Mouse (Mus musculus) limb, embryonic 15.5 days (tissue): ENCODE measurements at regions not wholly inside any gene's neighbourhood (a gene's known extent, or its start where the extent isn't known, plus 50 kb on each side); places are given as distances from the start of the nearest gene placed in this dataset.
"Not testable (repeated sequence)": the region's sequence is repeated elsewhere in the genome, so short reads cannot be mapped to it uniquely, and the experiment has no call there.

Experiments used
- ATAC-seq: fragments of 200-750 bp; cut with Nextera tagmentation; 2 replicates; pipeline ENCODE4 v1.8.0; 2017; ENCODE audit warnings: low read depth, moderate TSS enrichment; ENCODE audit not compliant: insufficient number of reproducible peaks, low FRiP score, low TSS enrichment
- H3K27ac ChIP-seq: fragments of 300-500 bp; sonication (generic); 2 replicates; pipeline ENCODE4 v1.5.1; 2015; ENCODE audit warnings: moderate library complexity, mild to moderate bottlenecking, inconsistent platforms
- H3K27me3 ChIP-seq: fragments of 300-500 bp; sonication (generic); 2 replicates; pipeline ENCODE4 v1.6.1; 2015; ENCODE audit warnings: inconsistent platforms
- H3K36me3 ChIP-seq: fragments of 300-500 bp; sonication (generic); 2 replicates; pipeline ENCODE4 v1.6.1; 2015; ENCODE audit warnings: inconsistent platforms
- H3K4me1 ChIP-seq: fragments of 300-500 bp; sonication (generic); 2 replicates; pipeline ENCODE4 v1.6.1; 2015; ENCODE audit warnings: inconsistent platforms
- H3K4me2 ChIP-seq: fragments of 300-500 bp; sonication (generic); 2 replicates; pipeline ENCODE4 v1.6.1; 2015; ENCODE audit warnings: mild to moderate bottlenecking, inconsistent platforms
- H3K4me3 ChIP-seq: fragments of 300-500 bp; sonication (generic); 2 replicates; pipeline ENCODE4 v1.5.1; 2015; ENCODE audit warnings: mild to moderate bottlenecking, inconsistent platforms
- H3K9ac ChIP-seq: fragments of 300-500 bp; sonication (generic); 2 replicates; pipeline ENCODE4 v1.6.1; 2015; ENCODE audit warnings: inconsistent platforms
- H3K9me3 ChIP-seq: fragments of 300-500 bp; sonication (generic); 2 replicates; pipeline ENCODE4 v1.6.1; 2016; ENCODE audit warnings: inconsistent platforms
- WGBS: fragments of 180-500 bp; shearing (Covaris S2); methylation state at CpG from one replicate; pipeline ENCODE4 v1.1.7; 2015; 5-methylcytosine and 5-hydroxymethylcytosine counted together

DNA sequence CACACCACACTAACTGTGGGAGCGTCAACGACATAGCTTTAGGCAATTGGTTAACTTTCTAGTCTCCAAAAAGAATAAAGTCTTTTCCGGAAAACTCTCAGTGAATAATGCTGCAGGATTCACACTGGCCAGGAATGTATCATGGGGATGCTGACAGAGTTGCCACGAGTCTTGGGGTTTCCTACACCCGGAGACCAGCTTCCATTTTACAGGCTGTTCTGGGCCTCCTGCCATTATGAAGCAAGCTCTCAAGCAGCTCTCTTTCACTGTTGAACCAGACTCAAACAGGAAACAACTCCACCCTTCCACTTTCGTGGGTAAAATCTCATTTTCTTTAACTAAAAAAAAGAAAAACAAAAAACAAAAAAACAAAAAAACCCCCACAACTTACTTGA lies 123.0 kb upstream of the Tbl1xr1 start:
- no peak overlapping the region for H3K4me2 ChIP-seq
- peaks cover 9% of the 10 kb centered on the region for H3K4me1 ChIP-seq
- 61% methylated on average over 6 of the region's 6 CpGs for WGBS
- H3K9me3 ChIP-seq = no peaks in the 10 kb centered on the region
- no peak overlapping the region for H3K9ac ChIP-seq
- H3K36me3 ChIP-seq = no peaks in the 10 kb centered on the region
- no peaks in the 10 kb centered on the region for H3K27me3 ChIP-seq
- ATAC-seq = no peak
- no peak overlapping the region for H3K4me3 ChIP-seq
- H3K27ac ChIP-seq = peak overlapping the region; percentile 65

DNA sequence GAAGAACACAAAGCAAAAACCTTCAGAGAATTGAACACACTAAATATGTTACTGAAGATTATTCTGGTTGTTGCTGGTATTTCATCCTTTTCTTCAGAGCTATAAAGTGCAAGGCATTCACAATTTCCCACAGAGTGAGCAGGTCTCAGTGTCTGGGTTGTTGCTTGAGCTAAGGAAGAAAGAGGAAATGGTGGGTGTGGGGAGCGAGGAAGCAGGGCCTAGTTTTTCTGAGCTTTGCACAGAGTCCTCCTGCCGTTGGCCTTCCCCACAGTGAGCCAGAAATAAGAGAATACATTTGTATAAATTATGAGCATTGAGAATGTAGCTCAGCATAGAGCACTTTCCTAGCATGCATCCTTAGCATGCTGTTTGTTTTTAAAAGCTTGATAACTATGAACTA lies 120.8 kb upstream of the Tbl1xr1 start:
- Histone ChIP-seq H3K4me3 (no peak overlapping the region), H3K9ac (no peak overlapping the region), H3K27ac (no peak overlapping the region), H3K27me3 (no peaks in the 10 kb centered on the region), H3K36me3 (no peaks in the 10 kb centered on the region), H3K4me2 (no peak overlapping the region), H3K9me3 (no peaks in the 10 kb centered on the region), H3K4me1 (peaks cover 9% of the 10 kb centered on the region)
- no peak for ATAC-seq
- 68% methylated on average over 2 of the region's 2 CpGs for WGBS

DNA sequence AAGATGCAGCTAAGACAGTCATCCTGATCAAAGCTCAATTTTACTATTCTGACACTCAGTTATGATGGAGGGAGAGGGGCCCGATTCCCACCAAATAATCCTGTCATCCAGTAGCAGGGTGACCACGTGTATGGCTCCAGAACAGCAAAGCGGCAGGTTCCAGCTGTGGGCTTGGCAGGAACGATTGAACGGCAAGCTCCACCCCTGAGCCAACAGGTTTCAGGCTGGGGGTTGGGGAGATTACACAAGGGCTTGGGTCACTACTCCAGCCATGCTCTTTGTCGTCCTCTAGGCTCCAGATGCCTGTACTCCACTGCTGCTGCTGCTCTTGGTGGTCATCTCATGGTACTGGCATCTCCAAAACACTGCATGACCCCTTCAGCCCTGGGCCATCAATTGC lies 119.3 kb upstream of the Tbl1xr1 start:
- H3K27ac ChIP-seq, H3K9me3 ChIP-seq, H3K4me3 ChIP-seq, H3K27me3 ChIP-seq, H3K9ac ChIP-seq, H3K4me1 ChIP-seq, H3K4me2 ChIP-seq, ATAC-seq, H3K36me3 ChIP-seq: not testable (repeated sequence)
- WGBS = 63% methylated on average over 6 of the region's 6 CpGs

DNA sequence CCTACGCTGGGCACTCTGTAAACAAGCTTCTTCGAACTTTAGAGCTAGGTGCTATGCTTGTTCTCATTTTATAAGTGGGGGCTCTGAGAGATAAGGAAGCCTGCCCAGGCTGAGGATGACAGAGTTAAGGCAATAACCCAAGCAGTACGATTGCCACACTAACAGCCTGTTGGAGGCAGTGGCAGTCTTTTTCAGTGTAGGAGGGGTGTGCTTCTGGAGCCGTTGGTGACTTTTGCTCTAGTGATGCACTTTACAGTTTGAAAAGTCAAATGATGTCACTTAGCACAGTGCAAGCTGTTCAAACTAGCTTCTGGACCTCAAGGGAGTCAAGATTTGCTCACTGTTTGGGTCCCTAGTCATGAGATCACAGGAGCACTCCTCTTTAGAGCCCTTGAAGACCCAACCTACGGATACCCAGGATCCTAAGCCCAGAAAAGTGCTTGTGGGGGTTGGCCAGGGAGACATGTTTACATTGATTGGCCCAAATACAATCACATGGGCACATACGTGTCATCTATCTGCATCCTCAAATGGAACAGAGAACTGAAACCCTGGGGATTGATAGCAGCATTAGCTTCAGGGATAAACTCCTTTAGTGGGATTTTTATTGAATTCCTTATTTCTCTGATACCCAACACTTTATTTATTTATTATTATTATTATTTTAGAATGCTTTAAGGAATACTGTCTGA lies 117.7 kb upstream of the Tbl1xr1 start:
- Histone ChIP-seq H3K9ac (no peak overlapping the region), H3K27ac (no peak overlapping the region), H3K4me3 (no peak overlapping the region), H3K4me2 (no peak overlapping the region), H3K36me3 (no peaks in the 10 kb centered on the region), H3K27me3 (no peaks in the 10 kb centered on the region), H3K9me3 (no peaks in the 10 kb centered on the region), H3K4me1 (peaks cover 10% of the 10 kb centered on the region)
- no peak for ATAC-seq
- WGBS = 84% methylated on average over 6 of the region's 6 CpGs

DNA sequence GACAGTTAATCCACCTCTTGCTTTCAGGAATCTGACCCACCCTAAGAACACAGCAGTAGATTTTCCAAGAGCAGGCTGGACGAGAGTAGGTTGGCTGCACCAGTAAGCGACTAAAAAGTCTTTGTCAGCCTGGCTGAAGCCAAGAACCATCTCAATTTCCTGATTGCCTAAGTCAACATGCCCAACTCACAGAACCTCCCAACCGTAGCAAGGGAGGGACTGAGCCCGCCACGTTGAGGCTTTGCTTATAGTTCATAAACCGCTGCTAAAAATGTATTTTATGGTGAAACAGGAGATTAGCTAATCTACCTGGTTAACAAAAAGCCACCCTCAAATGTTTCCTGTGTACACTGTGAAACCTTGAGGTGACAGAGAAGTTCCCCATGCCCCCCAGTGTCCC lies 115.4 kb upstream of the Tbl1xr1 start:
- Histone ChIP-seq H3K36me3 (no peaks in the 10 kb centered on the region), H3K4me1 (peaks cover 13% of the 10 kb centered on the region), H3K9ac (no peak overlapping the region), H3K4me3 (no peak overlapping the region), H3K9me3 (no peaks in the 10 kb centered on the region), H3K27ac (0 out of 2 replicates have a peak overlapping the region, but pooled peaks have one; percentile 11), H3K4me2 (no peak overlapping the region), H3K27me3 (no peaks in the 10 kb centered on the region)
- no peak for ATAC-seq
- 63% methylated on average over 6 of the region's 6 CpGs for WGBS

DNA sequence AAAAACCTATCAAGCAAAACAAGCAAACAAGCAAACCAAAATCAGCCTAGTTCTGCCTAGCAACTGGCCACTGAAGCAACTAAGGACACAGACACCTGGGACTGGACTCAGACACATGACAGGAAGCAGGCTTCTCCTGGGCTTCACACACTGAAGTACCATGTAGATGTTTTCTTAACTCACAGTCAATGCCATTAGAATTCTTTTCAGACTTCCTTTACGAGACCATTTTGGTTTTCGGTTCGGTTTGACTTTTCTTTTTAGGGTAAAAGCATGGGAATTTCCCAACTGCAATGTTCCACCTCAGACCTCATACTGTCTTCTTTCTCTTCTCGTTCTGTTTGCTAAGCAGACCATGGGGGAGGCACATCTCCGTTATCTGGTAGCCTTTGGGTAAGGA lies 114.7 kb upstream of the Tbl1xr1 start:
- Histone ChIP-seq H3K4me1 (peaks cover 13% of the 10 kb centered on the region), H3K4me2 (no peak overlapping the region), H3K27ac (no peak overlapping the region), H3K4me3 (no peak overlapping the region), H3K36me3 (no peaks in the 10 kb centered on the region), H3K9ac (no peak overlapping the region), H3K9me3 (no peaks in the 10 kb centered on the region), H3K27me3 (no peaks in the 10 kb centered on the region)
- WGBS = 76% methylated on average over 5 of the region's 5 CpGs
- no peak for ATAC-seq

DNA sequence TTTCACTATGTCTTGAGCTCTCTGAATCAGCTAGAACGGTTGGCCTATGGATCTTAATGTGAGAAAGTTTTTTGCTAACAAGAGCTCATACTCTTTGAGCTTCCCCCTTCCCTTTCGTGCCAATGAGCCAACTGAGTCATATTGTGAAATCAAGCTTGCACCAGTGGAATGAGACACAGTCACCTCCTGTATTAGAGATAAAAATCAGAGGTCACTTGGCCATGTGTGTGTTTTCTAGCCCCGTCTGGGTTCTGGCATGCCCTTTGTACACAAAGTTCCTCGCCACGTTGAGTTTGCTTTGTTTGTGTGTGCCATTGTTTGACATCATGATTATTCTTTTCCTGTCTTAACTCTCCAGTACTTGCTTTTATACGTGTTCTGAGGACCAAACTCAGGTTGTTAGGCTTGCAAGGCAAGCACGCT lies 114.1 kb upstream of the Tbl1xr1 start:
- WGBS = 67% methylated on average over 7 of the region's 7 CpGs
- Histone ChIP-seq H3K27ac (no peak overlapping the region), H3K4me2 (no peak overlapping the region), H3K4me1 (peaks cover 13% of the 10 kb centered on the region), H3K9ac (no peak overlapping the region), H3K4me3 (no peak overlapping the region), H3K9me3 (no peaks in the 10 kb centered on the region), H3K27me3 (no peaks in the 10 kb centered on the region), H3K36me3 (no peaks in the 10 kb centered on the region)
- no peak for ATAC-seq

DNA sequence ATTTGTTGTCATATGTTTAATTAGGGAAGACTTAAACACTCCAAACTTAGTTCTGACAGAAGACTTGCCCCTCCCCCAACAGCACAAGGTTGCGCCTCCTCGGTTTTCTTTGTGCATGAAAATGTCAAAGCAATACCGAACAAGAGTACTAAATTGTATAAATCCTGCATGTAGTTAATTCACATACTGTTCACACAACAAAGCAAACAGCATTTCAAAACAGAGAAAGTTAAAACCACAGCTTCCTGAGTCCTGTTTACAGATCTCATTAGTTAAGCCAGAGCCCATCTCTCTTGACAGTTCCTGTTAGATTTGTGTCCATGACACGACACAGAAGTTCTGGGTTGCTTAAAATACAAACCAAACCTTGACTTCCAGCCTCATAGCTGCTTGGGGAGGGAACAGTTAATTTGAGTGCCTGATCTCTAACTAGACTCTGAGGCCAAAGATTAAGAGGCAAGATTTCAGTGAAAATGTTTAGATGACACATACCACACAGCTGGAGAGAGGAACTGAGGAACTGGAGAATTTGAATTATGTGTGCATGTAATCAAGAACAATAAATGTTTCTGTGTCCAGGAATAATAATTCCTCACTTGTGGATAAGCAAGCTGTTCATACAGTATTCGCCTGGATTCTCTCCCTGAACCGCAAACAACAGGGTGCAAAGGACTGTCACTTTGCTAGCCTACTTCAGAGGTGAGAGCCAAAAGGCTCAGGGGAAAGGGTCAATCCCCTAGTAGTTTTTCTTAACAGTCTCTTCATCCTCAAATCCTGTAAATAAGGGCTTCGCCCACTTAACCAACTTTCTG lies 113.3 kb upstream of the Tbl1xr1 start:
- no peaks in the 10 kb centered on the region for H3K36me3 ChIP-seq
- ATAC-seq = no peak
- H3K27me3 ChIP-seq = no peaks in the 10 kb centered on the region
- no peaks in the 10 kb centered on the region for H3K9me3 ChIP-seq
- no peak overlapping the region for H3K4me2 ChIP-seq
- H3K9ac ChIP-seq = no peak overlapping the region
- no peak overlapping the region for H3K27ac ChIP-seq
- H3K4me1 ChIP-seq = peaks cover 13% of the 10 kb centered on the region
- no peak overlapping the region for H3K4me3 ChIP-seq
- WGBS = 45% methylated on average over 7 of the region's 7 CpGs

DNA sequence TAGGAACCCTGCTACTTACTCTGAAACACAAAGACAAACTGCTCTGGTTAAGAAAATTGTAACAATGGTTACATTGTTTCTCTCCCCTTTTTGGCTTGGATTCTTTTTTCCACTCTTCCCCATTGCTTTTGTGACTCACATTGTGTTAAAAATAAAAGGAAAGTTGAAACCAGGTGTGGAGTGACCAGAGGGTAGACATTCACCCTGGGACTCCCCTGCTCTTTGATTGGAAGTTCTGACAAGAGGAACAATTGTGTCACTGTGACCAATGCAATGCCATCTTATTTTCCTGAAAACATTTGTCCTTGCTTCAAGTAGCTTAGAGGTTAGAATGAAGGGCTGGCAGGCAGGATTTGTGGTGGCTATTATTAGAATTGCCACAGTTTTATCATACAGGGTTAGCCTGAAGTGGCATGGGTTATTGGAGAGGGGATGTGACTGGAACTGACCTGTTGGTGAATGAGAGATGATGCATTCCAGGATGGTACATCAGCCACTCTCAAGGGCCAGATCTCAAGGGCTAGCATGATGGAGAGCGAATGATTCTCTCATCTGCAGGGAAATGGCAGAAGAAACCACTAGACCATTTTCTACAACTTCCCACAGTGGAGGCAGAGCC lies 112.6 kb upstream of the Tbl1xr1 start:
- ATAC-seq = no peak

DNA sequence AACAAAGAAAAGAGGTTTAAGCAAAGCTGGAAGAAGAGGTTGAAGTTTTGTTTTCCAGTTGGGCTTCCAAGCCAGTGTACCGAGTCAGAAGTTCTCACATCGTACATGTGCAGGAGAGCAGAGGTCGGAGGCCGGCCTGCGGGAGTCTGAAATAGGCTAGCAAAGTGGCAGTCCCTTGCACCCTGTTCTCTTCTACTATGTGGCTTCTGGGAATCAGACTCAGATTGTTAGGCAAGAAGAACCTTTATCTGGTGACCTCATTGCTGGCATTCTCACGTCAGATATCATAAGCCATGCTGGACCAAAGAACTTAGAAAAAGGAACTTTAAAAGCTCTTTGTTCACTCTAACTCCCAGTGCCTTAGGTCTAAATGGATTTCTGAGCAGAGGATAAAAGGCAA lies 112.0 kb upstream of the Tbl1xr1 start:
- Histone ChIP-seq H3K9ac (no peak overlapping the region), H3K27me3 (no peaks in the 10 kb centered on the region), H3K4me1 (peaks cover 13% of the 10 kb centered on the region), H3K4me2 (no peak overlapping the region), H3K4me3 (no peak overlapping the region), H3K27ac (no peak overlapping the region), H3K36me3 (no peaks in the 10 kb centered on the region), H3K9me3 (no peaks in the 10 kb centered on the region)
- WGBS = 89% methylated on average over 6 of the region's 6 CpGs
- no peak for ATAC-seq

More for the DNA sequence above, 112.6 kb upstream of the Tbl1xr1 start:
- Histone ChIP-seq H3K36me3 (no peaks in the 10 kb centered on the region), H3K4me2 (no peak overlapping the region), H3K27ac (no peak overlapping the region), H3K9me3 (no peaks in the 10 kb centered on the region), H3K27me3 (no peaks in the 10 kb centered on the region), H3K4me3 (no peak overlapping the region), H3K9ac (no peak overlapping the region), H3K4me1 (peaks cover 13% of the 10 kb centered on the region)
- WGBS = 92% methylated on average over 1 of the region's 1 CpGs

DNA sequence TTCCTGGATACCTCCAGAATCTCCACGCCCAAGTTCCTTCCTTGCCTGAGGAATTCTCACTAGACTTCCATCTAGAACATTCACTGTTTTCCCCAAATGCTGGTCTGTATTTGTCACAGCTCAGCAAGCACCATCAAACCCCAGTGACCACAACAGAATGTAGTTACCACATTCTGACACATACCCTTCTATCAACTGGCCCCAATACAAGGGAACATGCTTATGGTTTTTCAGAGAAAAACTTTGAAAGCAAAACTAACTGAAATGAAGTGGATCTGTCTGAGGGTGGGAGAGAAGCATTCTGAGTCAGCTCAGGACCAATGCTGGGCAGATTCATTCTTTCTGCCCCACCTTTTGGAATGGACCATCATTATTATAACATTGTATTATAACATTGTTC lies 110.9 kb upstream of the Tbl1xr1 start:
- Histone ChIP-seq H3K9ac (no peak overlapping the region), H3K4me2 (no peak overlapping the region), H3K4me1 (peaks cover 13% of the 10 kb centered on the region), H3K36me3 (no peaks in the 10 kb centered on the region), H3K4me3 (no peak overlapping the region), H3K9me3 (no peaks in the 10 kb centered on the region), H3K27me3 (no peaks in the 10 kb centered on the region), H3K27ac (no peak overlapping the region)
- 93% methylated on average over 1 of the region's 1 CpGs for WGBS
- no peak for ATAC-seq

DNA sequence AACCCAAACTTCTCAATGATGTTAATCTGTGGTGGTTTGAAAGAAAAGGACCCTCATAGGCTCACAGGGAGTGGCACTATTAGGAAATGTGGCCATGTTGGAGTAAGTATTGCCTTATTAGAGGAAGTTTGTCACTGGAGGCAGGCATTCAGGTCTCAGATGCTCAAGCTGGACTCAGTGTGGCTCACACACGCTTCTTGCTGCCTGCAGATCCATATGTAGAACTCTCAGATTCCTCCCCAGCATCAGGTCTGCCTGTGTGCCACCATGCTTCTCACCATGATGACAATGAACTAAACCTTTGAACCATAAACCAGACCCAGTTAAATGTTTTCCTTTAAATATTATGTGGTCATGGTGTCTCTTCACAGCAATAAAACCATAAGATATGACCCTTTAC lies 104.7 kb upstream of the Tbl1xr1 start:
- Histone ChIP-seq H3K4me1 (no peaks in the 10 kb centered on the region), H3K9me3 (no peaks in the 10 kb centered on the region), H3K9ac (no peak overlapping the region), H3K36me3 (no peaks in the 10 kb centered on the region), H3K27me3 (no peaks in the 10 kb centered on the region), H3K4me3 (no peak overlapping the region), H3K27ac (no peak overlapping the region), H3K4me2 (no peak overlapping the region)
- ATAC-seq = no peak
- 91% methylated on average over 1 of the region's 1 CpGs for WGBS
